Comparison of ENCODE assay signal across 7 mouse cellular contexts in genomic region chr2:129174474-129174873, GRCm38 (mm10). TPM values are rescaled to one million over a fixed set of nuclear protein-coding genes. Genes with fewer than 3 reads are reported as not detected.
A peak's percentile ranks its signal among the peaks of the same experiment; 100 is the strongest.
DNase-seq lines count a peak whose midpoint lies in the region; ATAC-seq and TF ChIP-seq lines count a peak whose summit lies in the region.

No protein-coding gene starts in this region.

- H3K4me1 ChIP-seq in ES-Bruce4 (ENCODE audit: control insufficient read depth, insufficient read depth, low read length) = peaks cover 6% of the 10 kb centered on the region
- H3K4me1 ChIP-seq in embryonic facial prominence, embryonic 11.5 days (ENCODE audit: control insufficient read depth, insufficient read depth, low read length) = no peaks in the 10 kb centered on the region
- 0 out of 2 replicates have a peak, but pooled peaks cover 3% of the 10 kb centered on the region for H3K4me1 ChIP-seq in heart, embryonic 13.5 days
- 0 out of 2 replicates have a peak, but pooled peaks cover 3% of the 10 kb centered on the region for H3K4me1 ChIP-seq in lung, embryonic 16.5 days (replicated peaks; ENCODE audit: control insufficient read depth, insufficient read depth, low read length)

- no peaks in the 10 kb centered on the region for H3K9me3 ChIP-seq in ES-Bruce4 (replicated peaks; ENCODE audit: control insufficient read depth, insufficient read depth, low read length, poor library complexity, severe bottlenecking)
- H3K9me3 ChIP-seq in embryonic facial prominence, embryonic 11.5 days (replicated peaks; ENCODE audit: control insufficient read depth, low read length) = no peaks in the 10 kb centered on the region
- no peaks in the 10 kb centered on the region for H3K9me3 ChIP-seq in heart, embryonic 13.5 days
- no peaks in the 10 kb centered on the region for H3K9me3 ChIP-seq in lung, embryonic 16.5 days (ENCODE audit: control insufficient read depth, low read length)

- TF ChIP-seq EP300 in ES-Bruce4 (IDR thresholded peaks at IDR 0.05; ENCODE audit: insufficient read depth, low read depth, low read length) = peak; percentile 64; the same call in 1 of the 2 replicates

- no peak for ATAC-seq in embryonic facial prominence, embryonic 11.5 days (replicated peaks; ENCODE audit: insufficient number of reproducible peaks, low FRiP score, low TSS enrichment, low read depth)
- no peak for ATAC-seq in heart, embryonic 13.5 days (ENCODE audit: extremely low read depth, insufficient number of reproducible peaks, low FRiP score, low TSS enrichment)
- ATAC-seq in lung, embryonic 16.5 days (ENCODE audit: low read depth) = peak; percentile 69; the same call in 1 of the 2 replicates

- peak; percentile 90 for TF ChIP-seq CTCF in ES-Bruce4 (IDR thresholded peaks at IDR 0.05; ENCODE audit: low read depth, low read length)

- no peak overlapping the region for H3K4me3 ChIP-seq in ES-Bruce4 (ENCODE audit: low read depth, low read length)
- no peak overlapping the region for H3K4me3 ChIP-seq in embryonic facial prominence, embryonic 11.5 days (ENCODE audit: low read depth, low read length)
- H3K4me3 ChIP-seq in heart, embryonic 13.5 days = no peak overlapping the region
- no peak overlapping the region for H3K4me3 ChIP-seq in lung, embryonic 16.5 days (ENCODE audit: low read length)

- H3K9ac ChIP-seq in ES-Bruce4 (ENCODE audit: low read depth, poor library complexity, severe bottlenecking) = no peak overlapping the region
- H3K9ac ChIP-seq in embryonic facial prominence, embryonic 11.5 days (replicated peaks; ENCODE audit: low read length) = no peak overlapping the region
- no peak overlapping the region for H3K9ac ChIP-seq in heart, embryonic 13.5 days
- no peak overlapping the region for H3K9ac ChIP-seq in lung, embryonic 16.5 days (ENCODE audit: low read length)

- no peaks in the 10 kb centered on the region for H3K27me3 ChIP-seq in ES-Bruce4 (ENCODE audit: control insufficient read depth, insufficient read depth, low read length, poor library complexity, severe bottlenecking)
- no peaks in the 10 kb centered on the region for H3K27me3 ChIP-seq in embryonic facial prominence, embryonic 11.5 days (ENCODE audit: control insufficient read depth, insufficient read depth, low read length)
- no peaks in the 10 kb centered on the region for H3K27me3 ChIP-seq in heart, embryonic 13.5 days (replicated peaks)
- no peaks in the 10 kb centered on the region for H3K27me3 ChIP-seq in lung, embryonic 16.5 days (ENCODE audit: control insufficient read depth, insufficient read depth, low read depth, low read length)

- no peaks in the 10 kb centered on the region for H3K36me3 ChIP-seq in ES-Bruce4 (ENCODE audit: control insufficient read depth, insufficient read depth, low read length, poor library complexity, severe bottlenecking)
- no peaks in the 10 kb centered on the region for H3K36me3 ChIP-seq in embryonic facial prominence, embryonic 11.5 days (replicated peaks; ENCODE audit: control insufficient read depth, insufficient read depth, low read depth, low read length)
- H3K36me3 ChIP-seq in heart, embryonic 13.5 days = no peaks in the 10 kb centered on the region
- H3K36me3 ChIP-seq in lung, embryonic 16.5 days (ENCODE audit: control insufficient read depth, insufficient read depth, low read length) = no peaks in the 10 kb centered on the region

- WGBS in embryonic facial prominence, embryonic 11.5 days = 43% methylated on average over 7 of the region's 7 CpGs
- WGBS in heart, embryonic 13.5 days = 34% methylated on average over 7 of the region's 7 CpGs
- WGBS in lung, embryonic 16.5 days = 27% methylated on average over 7 of the region's 7 CpGs

- peak; percentile 29 to 43 for DNase-seq in adrenal gland, adult 18-20 months (ENCODE audit: low spot score in 2 of 2)
- peak; percentile 34 for DNase-seq in embryonic facial prominence, embryonic 11.5 days (ENCODE audit: low spot score)
- peak; percentile 69 to 80 for DNase-seq in kidney, postnatal 36 days
- peak; percentile 19 for DNase-seq in right cerebral cortex, postnatal 4 days

- no peak overlapping the region for H3K27ac ChIP-seq in ES-Bruce4 (ENCODE audit: insufficient read depth, low read length)
- no peak overlapping the region for H3K27ac ChIP-seq in embryonic facial prominence, embryonic 11.5 days (replicated peaks; ENCODE audit: low read depth, low read length)
- no peak overlapping the region for H3K27ac ChIP-seq in heart, embryonic 13.5 days (replicated peaks)
- no peak overlapping the region for H3K27ac ChIP-seq in lung, embryonic 16.5 days (ENCODE audit: low read length)

- TF ChIP-seq POLR2A in ES-Bruce4 (IDR thresholded peaks at IDR 0.05; ENCODE audit: insufficient read depth, low read length) = no peak

- H3K4me2 ChIP-seq in embryonic facial prominence, embryonic 11.5 days (ENCODE audit: low read depth, low read length) = no peak overlapping the region
- H3K4me2 ChIP-seq in heart, embryonic 13.5 days = 0 out of 2 replicates have a peak overlapping the region, but pooled peaks have one; percentile 16
- 0 out of 2 replicates have a peak overlapping the region, but pooled peaks have one; percentile 14 for H3K4me2 ChIP-seq in lung, embryonic 16.5 days (ENCODE audit: low read depth, low read length)

RNA-seq across cellular contexts. Expression of gene Slc20a1, which starts 24.1 kb away (rescaled TPM):
- 224 and 225 TPM in 2 replicates for polyA plus RNA-seq in ES-Bruce4 (2011; ENCODE audit: insufficient read depth, insufficient read length, low read depth, missing spikeins)
- total RNA-seq in adrenal gland, adult 18-20 months (2021) = 10 to 100 TPM; 14.1 to 19.4 TPM
- polyA plus RNA-seq in embryonic facial prominence, embryonic 11.5 days (2014; fragmentation: Nextera tagmentation; extraction: Ambion mirVana) = 50.5 and 51.6 TPM in 2 replicates
- 24.9 and 29.9 TPM in 2 replicates for polyA plus RNA-seq in heart, embryonic 13.5 days (2015; fragmentation: Nextera tagmentation; extraction: Ambion mirVana)
- 20.1 and 24.4 TPM in 2 replicates for polyA plus RNA-seq in lung, embryonic 16.5 days (2015; fragmentation: Nextera tagmentation; extraction: Ambion mirVana)

RNA-seq across cellular contexts. Expression of gene Chchd5, which starts 45.0 kb away (rescaled TPM):
- polyA plus RNA-seq in ES-Bruce4 (2011; ENCODE audit: insufficient read depth, insufficient read length, low read depth, missing spikeins) = 43.8 and 46.5 TPM in 2 replicates
- 10 to 100 TPM; 15.9 to 21.3 TPM for total RNA-seq in adrenal gland, adult 18-20 months (2021)
- 26.8 and 29.0 TPM in 2 replicates for polyA plus RNA-seq in embryonic facial prominence, embryonic 11.5 days (2014; fragmentation: Nextera tagmentation; extraction: Ambion mirVana)
- 16.6 and 18.3 TPM in 2 replicates for polyA plus RNA-seq in heart, embryonic 13.5 days (2015; fragmentation: Nextera tagmentation; extraction: Ambion mirVana)
- polyA plus RNA-seq in lung, embryonic 16.5 days (2015; fragmentation: Nextera tagmentation; extraction: Ambion mirVana) = 28.3 and 31.1 TPM in 2 replicates

Comparison
In these comparisons a context has a peak if more than half of its experiments do, and no peak if none do; other contexts are left out.
1. DNase-seq: peak in every context shown above with its lines; median percentile 74 in kidney, postnatal 36 days; 36 in adrenal gland, adult 18-20 months; 34 in embryonic facial prominence, embryonic 11.5 days; 19 in right cerebral cortex, postnatal 4 days.